Mouse (Mus musculus) fibroblast of lung, adult 2 months (primary cell): Measurements from ENCODE around the gene Slc6a20a.
"Not testable (repeated sequence)": the region's sequence is repeated elsewhere in the genome, so short reads cannot be mapped to it uniquely, and the experiment has no call there.

ENCODE experiments used
- DNase-seq: peaks from one replicate; pipeline ENCODE4 v3.0.0-alpha.2; 2011; ENCODE audit warnings: low read depth

The Slc6a20a gene

DNA sequence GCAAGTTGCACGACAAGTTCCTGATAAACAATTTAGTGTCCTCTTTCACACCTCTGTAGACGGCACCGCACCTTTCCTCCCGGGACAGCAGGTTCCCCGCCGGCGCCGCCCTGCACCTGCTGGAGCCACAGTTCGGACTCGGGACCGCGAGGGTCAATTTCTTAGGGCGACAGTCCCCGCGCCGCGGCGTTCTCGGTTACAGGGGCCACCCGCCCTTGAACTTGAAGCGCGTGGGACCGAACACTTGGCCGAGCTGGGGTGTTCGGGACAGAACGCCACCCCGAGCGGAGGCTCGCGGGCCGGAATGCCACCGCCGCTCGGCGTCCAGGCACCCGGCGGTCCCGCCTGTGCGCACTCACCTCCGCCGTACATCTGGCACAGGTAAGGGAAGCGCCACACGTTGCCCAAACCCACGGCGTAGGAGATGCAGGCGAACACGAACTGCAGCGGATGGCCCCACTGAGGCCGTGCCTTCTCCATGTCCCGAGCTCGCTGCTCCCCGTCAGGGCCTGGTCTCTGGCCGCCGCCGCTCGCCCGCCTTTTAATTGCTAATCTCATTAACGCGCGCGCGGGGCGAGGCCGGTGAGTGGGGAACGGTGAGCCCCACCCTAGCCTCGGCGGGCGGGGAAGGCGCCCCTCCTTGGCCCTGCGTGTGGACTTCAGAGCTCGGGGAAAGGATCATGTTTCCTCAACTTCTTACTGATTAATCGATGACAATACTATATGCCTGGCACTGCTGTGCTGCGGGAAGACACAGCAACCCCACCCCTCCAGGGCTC lies at the start of gene Slc6a20a, which contains the start of gene Ccr9:
TSS of gene Slc6a20a (minus strand) at position 559 of the 779 bp plus-strand sequence.
TSS of gene Ccr9 (plus strand) at position 113 of the 779 bp plus-strand sequence.
- DNase-seq: no peak

DNA sequence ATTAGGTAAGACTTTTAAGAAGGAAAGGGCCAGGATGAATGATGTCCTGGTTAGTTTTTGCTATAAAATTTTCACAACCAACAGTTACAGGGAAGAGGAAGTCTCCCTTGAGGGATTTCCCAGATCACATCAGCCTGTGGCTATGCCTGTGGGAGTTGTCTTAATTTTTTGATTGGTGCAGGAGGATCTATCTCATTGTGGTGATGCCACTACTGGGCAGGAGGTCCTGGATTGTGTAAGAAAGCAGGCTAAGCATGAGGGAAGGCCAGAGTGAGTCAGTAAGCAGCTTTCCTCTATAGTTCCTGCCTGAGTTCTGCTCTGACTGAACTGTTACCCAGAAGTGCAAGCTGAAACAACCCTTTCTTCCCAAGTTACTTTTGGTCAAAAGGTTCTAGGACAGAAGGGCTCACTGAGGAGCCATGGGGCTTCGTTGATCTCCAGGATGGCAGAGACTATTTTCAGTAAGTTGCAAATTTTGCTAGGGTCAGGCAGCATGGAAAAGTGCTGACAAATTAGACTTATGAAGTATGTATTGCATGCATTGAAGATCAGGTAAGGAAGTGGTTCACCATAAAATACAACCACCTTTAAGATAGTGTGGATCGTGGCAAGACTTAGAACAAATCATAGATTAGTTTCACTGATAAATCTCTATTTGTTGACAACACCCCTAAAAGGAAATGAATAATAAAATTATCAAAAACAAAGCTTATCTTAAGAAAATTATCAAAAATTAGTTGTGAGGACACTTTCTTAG lies 44.2 kb upstream of the Slc6a20a start:
- no peak for DNase-seq

DNA sequence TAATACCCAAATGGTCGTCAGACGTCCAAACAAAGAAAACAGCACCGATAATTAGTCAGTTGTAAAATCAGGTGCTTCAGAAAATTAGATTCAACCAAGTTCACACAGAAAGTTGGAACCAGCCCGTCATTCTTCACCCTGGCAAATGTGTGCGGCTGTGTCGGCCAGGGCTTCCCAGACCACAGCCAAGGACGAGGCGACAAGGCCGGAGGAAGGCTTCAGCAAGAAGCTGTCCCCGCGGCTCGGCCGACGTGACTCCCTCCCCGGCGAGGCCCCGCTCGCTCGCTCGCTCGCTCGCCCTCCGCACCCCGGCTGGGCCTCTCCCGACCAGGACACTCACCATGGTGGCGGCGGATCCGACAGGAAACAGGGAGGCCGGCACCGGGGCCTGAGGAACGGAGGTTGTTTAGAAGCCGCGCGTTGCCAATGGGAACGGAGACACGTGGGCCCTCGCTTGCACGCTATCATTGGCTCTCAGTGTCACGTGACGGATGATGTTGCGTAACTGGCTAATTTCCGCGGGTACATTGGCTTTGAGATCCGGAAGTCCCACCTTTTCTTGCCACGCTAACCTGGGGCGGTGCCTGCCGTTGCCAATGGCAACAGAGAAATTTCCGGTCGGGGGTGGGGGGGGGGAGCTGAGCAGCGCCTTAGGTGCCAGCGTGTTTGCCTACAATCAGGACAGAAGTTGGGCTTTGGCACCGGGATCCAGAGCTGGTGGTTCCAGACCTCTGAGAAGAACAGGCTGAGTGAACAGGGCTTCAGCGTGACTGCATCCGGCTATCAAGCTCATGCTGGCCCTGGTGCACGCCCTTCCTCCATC lies 38.7 kb upstream of the Slc6a20a start, which contains the start of gene Lztfl1:
TSS of gene Lztfl1 (minus strand) at position 512 of the 823 bp plus-strand sequence.
- DNase-seq: peak; percentile 100

DNA sequence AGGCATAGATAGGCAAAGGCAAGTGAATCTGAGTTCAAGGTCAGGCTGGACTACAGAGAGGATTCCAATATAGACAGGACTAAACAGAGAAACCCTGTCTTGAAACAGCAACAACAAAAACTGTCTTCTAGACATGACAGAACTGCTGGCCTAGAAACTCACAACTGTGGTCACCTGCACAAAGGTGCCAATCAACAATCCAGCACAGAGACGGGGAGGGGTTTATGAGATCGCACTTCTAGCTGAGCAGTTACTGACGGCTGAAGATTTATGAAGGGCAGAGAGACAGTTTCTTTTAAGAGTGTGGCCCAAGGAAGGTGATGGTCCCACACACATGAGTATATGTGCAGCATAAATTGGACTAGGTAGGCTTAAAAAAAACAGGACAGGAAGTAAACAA lies 37.6 kb upstream of the Slc6a20a start:
- DNase-seq: no peak

DNA sequence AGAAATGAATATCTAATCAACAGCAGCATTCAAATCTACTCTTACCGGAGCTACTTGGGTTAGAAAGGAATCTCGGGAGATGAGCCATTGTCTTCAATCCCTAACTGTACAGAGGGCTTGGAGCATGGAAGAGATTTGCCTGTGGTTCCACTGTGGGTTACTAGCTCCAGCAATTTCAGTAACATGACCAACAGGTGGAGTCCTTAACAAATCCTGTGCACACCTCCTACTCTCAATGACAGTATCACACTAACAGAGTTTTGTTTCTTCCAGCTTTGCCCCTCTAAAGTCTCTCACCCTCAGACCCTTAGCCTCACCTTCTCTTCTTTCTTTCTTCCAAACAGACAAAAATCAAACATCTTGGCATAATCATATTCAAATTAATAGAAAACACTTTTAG lies 34.4 kb upstream of the Slc6a20a start:
- no peak for DNase-seq

DNA sequence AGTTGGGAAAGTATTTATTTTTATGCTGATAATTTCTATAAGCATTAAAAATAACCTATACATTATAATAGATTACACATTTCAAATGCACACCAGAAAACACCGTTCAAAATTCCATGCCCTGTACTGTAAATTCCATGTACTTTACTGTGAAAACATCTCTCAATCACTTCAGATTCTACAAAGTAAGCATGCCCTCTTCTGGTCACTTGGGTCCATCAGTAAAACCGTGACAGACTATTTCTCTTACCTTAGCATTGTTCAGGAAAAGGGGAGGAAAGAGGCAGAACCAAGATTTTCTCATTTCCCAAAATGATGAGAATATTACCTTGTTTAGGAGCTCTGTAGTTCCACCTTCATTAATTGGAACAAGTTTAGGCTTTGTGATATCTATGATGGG lies 30.5 kb upstream of the Slc6a20a start:
- peak; percentile 7 for DNase-seq

DNA sequence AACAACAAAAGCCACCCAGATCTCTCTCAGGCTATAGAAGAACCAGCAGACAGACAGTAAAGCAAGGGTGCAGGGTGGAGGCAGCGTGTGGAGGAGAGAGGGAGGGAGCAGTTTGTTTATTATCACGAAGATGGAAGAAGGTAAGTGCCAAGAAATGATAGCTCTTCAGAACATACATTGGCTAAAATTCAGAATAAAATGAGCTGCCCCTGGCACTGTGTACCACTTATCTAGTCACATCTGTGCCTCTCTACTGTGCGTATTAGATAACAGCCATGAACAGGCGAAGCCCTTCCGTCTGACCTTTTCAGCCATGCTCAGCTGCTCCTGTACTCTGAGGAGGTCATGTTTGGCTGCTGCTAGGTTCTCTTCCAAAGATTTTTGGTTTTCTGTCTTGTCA lies 23.1 kb upstream of the Slc6a20a start:
- DNase-seq: no peak

DNA sequence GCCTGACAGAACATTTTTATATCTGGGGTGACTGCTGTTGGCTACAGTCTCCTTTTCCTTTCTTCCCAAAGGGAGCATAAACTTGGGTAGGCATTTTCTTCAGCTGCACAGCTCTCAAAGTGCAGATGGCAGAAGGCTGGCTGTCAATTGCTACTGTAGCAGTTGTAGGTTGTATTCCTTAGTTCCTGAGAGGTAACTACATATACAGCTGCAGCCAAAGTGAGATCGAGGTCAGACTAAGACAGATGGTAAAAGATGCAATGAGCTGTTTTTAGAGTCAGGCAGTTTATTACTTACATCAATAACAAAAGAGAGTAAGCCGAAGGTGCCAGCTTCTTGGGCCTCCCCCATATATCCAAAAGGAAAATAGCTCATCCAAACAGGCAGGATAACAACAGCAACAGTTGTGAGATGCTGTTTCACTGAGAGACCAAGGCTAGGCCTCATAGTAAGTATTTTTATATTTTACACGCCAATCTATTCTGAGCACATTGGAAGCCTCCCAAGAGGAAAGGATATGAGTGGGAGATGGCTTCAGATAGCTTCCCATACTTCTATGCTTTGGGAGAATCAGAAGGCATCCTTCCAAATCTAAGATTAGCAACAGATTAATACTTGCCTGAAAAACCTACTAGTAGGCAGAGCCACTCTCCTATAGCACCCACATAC lies 17.1 kb upstream of the Slc6a20a start:
- DNase-seq: no peak

DNA sequence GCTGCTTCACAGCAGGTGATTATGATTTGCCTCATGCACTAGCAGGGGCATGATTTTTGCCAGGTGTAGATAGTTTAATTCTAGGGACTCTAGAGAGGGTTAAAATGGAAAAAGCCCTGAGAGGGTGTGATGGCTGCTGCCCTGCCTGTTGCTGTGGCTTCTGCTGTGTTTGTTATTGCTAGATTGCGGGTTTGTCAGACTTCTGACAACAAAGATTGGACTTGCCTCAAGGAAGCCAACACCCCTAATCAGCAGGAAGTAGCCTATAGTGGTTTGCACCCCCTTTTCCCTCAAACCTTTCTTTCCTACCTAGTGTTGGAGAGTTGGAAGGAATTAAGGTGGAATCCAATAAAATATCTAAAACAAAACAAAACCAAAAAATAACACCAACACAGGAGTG lies 9.5 kb upstream of the Slc6a20a start:
- DNase-seq: no peak

DNA sequence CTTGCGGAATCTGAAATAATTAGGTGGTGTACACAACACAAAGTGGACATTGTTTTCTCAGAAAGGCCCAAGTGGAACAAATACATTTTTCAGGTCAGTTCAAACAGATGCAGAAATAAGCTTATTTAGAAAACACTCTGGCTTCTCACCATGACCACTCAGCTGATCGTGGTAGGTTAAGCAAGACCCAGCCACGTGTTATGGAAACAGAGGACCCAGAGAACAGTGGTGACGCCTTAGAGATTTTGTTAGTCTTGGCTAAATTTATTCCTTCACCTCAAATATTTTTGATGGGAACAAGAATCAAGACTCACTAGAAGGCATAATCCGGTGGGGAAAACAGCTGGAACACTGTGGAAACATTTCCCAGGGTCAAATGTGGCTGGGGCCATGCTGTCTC lies 7.5 kb upstream of the Slc6a20a start:
- DNase-seq: peak; percentile 70

DNA sequence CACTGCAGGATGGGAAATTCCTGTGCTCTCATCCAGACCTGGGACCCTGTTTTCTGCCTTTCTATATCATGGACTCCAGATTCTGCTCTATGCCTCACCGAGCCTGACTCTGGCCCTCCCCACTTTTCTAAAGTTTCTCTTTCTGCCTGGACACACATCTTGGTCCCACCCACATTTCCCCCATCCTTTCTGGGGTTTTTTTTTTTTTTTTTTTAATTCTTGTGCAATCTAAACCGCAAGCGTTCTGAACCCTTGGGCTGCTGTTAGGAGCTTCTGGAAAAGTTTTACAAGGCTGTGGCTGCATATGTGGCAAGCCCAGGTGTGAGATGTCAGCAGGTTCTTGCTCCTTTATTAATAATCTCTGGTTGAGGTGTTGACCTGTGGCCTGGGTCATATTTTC lies 5.0 kb upstream of the Slc6a20a start:
- DNase-seq: peak; percentile 35

DNA sequence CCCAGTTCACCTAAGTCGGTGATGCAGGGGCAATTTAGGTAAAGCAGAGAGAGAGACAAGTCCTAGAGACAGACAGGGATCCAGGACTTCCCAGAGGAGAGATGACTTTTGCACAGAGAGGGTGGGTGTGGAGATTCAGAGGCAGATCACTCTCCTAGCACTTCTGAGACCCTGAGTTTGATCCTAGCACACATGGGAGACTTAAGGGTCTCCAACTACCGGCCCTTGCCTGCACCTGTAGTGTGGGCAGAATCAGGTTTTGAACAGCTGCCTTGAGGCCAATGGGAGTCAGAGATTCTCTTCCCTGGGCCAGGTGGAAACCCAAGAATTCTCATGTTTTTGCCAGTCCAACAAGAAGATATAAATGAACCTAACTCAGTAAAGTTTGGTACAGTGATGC lies 513 bp upstream of the Slc6a20a start:
- no peak for DNase-seq

DNA sequence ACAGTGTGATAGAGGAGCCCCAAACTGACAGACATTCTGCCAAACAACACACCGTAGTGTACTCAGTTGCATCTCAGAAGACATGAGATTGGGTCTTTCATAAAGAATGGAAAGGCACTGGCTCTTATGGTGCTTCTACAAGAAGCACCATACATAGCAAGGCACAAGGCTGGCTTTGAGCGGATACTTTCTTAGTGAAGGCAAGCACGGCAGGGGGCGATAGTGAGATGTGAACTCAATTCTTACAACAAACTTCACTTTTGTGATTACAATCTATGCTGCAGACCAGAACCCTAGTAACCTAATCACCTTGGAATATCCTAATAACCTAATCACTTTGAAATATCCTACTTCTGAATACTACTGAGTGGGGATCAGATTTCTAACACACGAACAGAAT lies 13.0 kb downstream of the Slc6a20a start:
- no peak for DNase-seq

DNA sequence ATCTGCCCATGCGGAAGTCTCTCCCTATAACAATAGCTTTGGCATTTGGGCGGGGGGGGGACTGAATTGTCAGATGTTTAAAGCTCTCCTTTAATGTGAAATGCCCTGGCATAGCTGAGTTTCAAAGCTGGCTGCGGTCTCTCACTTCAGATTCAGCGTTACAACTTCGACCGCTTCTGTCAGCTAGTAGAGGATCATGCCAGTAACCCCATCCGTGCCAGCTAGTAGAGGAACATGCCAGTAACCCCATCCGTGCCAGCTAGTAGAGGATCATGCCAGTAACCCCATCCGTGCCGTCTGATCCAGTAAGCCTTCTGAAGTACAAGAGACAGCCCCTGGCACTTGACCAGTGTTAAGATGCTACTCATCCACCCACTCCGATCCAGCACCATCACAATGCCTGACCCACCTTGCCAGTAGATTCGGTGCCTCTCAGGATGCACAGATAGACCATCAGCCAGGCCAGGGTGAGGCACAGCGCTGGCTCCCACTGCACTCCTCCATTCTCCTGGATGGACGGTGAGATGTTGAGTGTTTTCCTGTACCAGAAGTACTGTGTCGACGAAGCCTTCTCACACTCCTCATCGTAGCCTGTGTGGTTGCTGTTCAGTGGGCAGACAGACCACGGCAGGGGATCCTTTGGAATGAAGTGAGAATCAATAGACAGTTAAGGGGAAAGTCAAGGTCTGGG lies 18.6 kb downstream of the Slc6a20a start:
- DNase-seq: not testable (repeated sequence)

DNA sequence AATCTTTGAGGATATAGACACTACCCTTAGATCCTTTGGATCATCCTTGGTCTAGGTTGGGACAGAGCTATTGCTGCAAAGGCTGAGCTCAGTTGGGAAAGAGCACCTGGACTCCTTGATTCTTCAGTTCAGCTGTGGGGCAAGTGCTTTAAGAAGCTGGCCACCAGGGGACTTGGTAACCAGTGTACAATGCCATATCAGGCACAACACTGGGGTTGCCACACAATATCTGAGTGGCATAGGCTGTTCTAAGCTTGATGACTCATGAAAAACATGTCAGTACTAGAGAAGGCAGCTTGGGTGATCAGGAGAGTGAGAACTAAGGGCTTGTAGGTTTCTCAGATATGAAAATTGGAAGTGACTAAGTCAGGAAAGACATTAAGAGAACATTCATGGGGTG lies 19.7 kb downstream of the Slc6a20a start:
- DNase-seq: peak; percentile 23

DNA sequence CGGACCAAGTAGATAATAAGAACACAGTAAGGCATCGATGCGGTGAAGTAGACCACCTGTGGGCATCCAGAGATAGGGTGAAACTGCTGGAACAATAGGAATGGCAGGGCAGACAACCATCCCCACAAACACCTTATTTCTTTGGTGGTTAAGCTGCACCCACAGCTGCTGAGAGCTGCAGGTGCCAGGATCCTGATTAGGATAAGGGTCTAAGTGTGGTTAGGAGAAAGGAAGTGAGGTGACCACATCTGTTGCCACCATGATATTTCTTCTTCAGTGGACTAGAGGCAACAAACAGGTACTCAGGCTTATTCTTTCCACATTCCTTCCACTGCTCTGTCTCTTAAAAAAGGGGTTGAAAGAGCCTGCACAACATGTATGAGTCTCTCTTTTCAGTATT lies 21.2 kb downstream of the Slc6a20a start:
- no peak for DNase-seq

DNA sequence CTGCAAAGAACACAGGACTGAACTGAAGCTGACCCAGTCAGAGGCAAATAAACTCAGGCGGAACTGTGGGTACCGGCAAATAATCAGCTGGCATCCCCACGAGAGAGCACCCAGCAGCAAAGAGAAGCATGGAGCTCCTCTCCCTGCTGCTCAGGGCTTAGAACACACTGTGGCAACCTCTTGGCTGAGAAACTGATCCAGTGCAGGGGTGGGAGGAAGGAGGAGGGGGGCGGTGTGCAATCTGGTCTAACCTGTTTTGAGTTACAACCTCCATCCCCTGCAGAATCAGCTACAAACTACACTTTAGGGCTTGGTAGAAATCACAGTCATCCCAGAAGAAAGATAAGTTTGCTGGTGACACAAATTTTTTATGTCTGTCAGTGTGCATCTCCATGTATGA lies 27.3 kb downstream of the Slc6a20a start:
- DNase-seq: no peak

DNA sequence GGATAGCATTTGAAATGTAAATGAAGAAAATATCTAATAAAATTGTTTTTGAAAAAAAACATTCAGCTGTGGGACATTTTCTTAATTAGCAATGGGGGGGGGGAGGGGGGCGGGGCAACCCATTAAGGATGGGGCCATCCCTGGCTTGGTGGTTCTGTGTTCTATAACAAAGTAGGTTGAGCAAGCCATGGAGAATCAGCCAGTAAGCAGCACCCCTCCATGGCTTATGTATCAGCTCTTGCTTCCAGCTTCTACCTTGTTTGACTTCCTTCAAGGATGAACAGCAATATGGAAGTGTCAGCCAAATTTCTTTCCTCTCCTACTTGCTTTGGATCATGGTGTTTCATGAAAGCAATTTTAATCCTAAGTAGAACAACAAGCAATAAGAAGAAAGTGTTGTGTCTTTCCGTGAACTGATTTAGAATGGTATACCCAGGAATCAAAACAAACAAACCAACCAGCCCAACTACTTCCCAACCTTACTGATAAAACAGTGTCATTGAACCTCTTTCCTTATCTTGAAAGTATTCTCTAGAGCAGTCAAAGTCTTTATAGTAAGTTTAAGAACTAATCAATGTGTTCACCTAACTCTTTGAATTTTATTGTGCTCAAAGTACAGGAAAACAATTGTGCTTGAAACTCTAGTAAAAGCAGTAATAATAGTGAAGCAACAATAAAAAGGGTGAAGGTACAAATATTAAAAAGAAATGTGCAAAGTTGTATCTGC lies 28.7 kb downstream of the Slc6a20a start:
- DNase-seq: no peak

DNA sequence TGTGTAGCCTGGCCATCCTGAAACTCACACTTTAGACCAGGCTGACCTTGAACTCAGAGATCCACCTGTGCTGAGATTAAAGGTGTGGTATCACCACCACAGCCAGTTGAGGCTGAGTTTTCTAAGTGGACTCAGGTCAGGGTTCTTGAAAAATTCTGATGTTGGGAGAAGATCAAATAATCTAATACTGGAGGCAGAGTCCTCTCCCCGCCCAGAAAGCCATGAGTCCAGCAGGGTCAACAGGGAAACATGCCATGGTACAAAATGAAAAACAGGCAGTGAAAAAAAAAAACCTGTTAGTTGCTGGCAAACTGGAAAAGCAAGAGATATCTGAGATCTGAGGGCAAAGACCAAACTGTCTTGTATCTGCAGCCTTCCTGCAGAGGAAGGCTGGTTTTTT lies 38.6 kb downstream of the Slc6a20a start:
- DNase-seq: no peak

DNA sequence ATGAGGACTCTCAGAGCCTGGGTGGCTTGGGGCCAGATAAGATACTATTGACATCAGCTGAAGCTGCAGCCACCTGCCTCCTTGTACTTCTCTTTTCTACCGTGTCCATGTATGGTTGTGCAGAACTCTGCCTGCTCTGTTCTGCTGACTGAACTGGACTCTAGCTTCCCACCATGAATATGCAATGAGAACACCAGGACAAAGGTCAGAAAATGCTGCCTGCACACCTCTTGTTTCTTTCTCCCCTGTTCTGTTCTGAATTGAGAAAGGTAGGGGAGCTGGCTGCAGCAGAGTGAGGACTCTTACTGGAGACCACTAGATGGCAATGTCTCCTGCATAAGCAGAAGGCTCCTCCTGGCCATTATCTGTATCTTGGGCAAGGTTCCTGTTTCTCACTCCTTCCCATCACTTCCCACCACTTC lies 40.0 kb downstream of the Slc6a20a start:
- DNase-seq: peak; percentile 6

DNA sequence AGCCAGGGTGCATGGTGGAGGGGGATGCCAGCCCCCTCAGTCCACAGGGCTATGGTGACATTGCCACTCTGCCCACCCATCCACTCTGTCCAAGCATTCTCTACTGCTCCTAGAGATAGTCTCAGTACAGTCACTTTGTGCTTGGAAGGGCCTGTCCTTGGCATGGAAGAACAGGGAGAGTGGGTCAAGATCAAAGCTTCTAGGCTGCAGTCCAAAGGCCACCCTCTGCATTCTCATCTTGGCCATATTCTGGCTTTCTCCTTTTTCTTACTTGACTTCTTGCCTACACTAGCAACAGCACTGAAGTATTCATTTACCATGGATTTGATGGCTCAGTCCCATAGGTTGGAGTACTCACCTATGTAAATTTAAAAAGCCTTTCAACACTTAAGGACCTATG lies 40.5 kb downstream of the Slc6a20a start:
- no peak for DNase-seq
